Mouse (Mus musculus): Measurements from ENCODE around the gene BC067074. TPM values are rescaled to one million over a fixed set of nuclear protein-coding genes. Genes with fewer than 3 reads are reported as not detected.
"Not testable (repeated sequence)": the region's sequence is repeated elsewhere in the genome, so short reads cannot be mapped to it uniquely, and the experiment has no call there.

BC067074 gene
- total RNA-seq (2017) = 0.40 and 0.69 TPM in 2 replicates

- ATAC-seq (replicated peaks in 1 of 2; ENCODE audit: insufficient read depth in 1 of 2, low FRiP score in 2 of 2, low TSS enrichment in 1 of 2, low read depth in 1 of 2, poor library complexity in 2 of 2, severe bottlenecking in 2 of 2) = peak; percentile 38 to 40
Measured at GRCm38 (mm10) chr13:113292975-113293706, at the start of gene BC067074. BC067074 (plus strand) TSS chr13:113293159.

GRCm38 (mm10) chr13:113245025-113245424 lies 47.9 kb upstream of the BC067074 start:
- ATAC-seq (replicated peaks in 1 of 2; ENCODE audit: insufficient read depth in 1 of 2, low FRiP score in 2 of 2, low TSS enrichment in 1 of 2, low read depth in 1 of 2, poor library complexity in 2 of 2, severe bottlenecking in 2 of 2) = no peak

GRCm38 (mm10) chr13:113252580-113252979 lies 40.4 kb upstream of the BC067074 start:
- ATAC-seq (replicated peaks in 1 of 2; ENCODE audit: insufficient read depth in 1 of 2, low FRiP score in 2 of 2, low TSS enrichment in 1 of 2, low read depth in 1 of 2, poor library complexity in 2 of 2, severe bottlenecking in 2 of 2) = not testable (repeated sequence)

GRCm38 (mm10) chr13:113256766-113257165 lies 36.2 kb upstream of the BC067074 start:
- no peak for ATAC-seq (replicated peaks in 1 of 2; ENCODE audit: insufficient read depth in 1 of 2, low FRiP score in 2 of 2, low TSS enrichment in 1 of 2, low read depth in 1 of 2, poor library complexity in 2 of 2, severe bottlenecking in 2 of 2)

GRCm38 (mm10) chr13:113257190-113257589 lies 35.8 kb upstream of the BC067074 start:
- ATAC-seq (replicated peaks in 1 of 2; ENCODE audit: insufficient read depth in 1 of 2, low FRiP score in 2 of 2, low TSS enrichment in 1 of 2, low read depth in 1 of 2, poor library complexity in 2 of 2, severe bottlenecking in 2 of 2) = no peak

- no peak for ATAC-seq (replicated peaks in 1 of 2; ENCODE audit: insufficient read depth in 1 of 2, low FRiP score in 2 of 2, low TSS enrichment in 1 of 2, low read depth in 1 of 2, poor library complexity in 2 of 2, severe bottlenecking in 2 of 2)
Measured at GRCm38 (mm10) chr13:113259237-113259636, 33.7 kb upstream of the BC067074 start.

GRCm38 (mm10) chr13:113262822-113263221 lies 30.1 kb upstream of the BC067074 start:
- no peak for ATAC-seq (replicated peaks in 1 of 2; ENCODE audit: insufficient read depth in 1 of 2, low FRiP score in 2 of 2, low TSS enrichment in 1 of 2, low read depth in 1 of 2, poor library complexity in 2 of 2, severe bottlenecking in 2 of 2)

- no peak for ATAC-seq (replicated peaks in 1 of 2; ENCODE audit: insufficient read depth in 1 of 2, low FRiP score in 2 of 2, low TSS enrichment in 1 of 2, low read depth in 1 of 2, poor library complexity in 2 of 2, severe bottlenecking in 2 of 2)
Measured at GRCm38 (mm10) chr13:113265257-113265656, 27.7 kb upstream of the BC067074 start.

- no peak; a peak in 1 of 4 replicates for ATAC-seq (replicated peaks in 1 of 2; ENCODE audit: insufficient read depth in 1 of 2, low FRiP score in 2 of 2, low TSS enrichment in 1 of 2, low read depth in 1 of 2, poor library complexity in 2 of 2, severe bottlenecking in 2 of 2)
Measured at GRCm38 (mm10) chr13:113266495-113266951, 26.4 kb upstream of the BC067074 start.

GRCm38 (mm10) chr13:113267204-113267603 lies 25.8 kb upstream of the BC067074 start:
- ATAC-seq (replicated peaks in 1 of 2; ENCODE audit: insufficient read depth in 1 of 2, low FRiP score in 2 of 2, low TSS enrichment in 1 of 2, low read depth in 1 of 2, poor library complexity in 2 of 2, severe bottlenecking in 2 of 2) = peak; percentile 87 to 94

GRCm38 (mm10) chr13:113269777-113270776 lies 22.9 kb upstream of the BC067074 start:
- ATAC-seq (replicated peaks in 1 of 2; ENCODE audit: insufficient read depth in 1 of 2, low FRiP score in 2 of 2, low TSS enrichment in 1 of 2, low read depth in 1 of 2, poor library complexity in 2 of 2, severe bottlenecking in 2 of 2) = peak; percentile 57 to 70

- no peak for ATAC-seq (replicated peaks in 1 of 2; ENCODE audit: insufficient read depth in 1 of 2, low FRiP score in 2 of 2, low TSS enrichment in 1 of 2, low read depth in 1 of 2, poor library complexity in 2 of 2, severe bottlenecking in 2 of 2)
Measured at GRCm38 (mm10) chr13:113271189-113271588, 21.8 kb upstream of the BC067074 start.

GRCm38 (mm10) chr13:113287141-113287540 lies 5.8 kb upstream of the BC067074 start:
- ATAC-seq (replicated peaks in 1 of 2; ENCODE audit: insufficient read depth in 1 of 2, low FRiP score in 2 of 2, low TSS enrichment in 1 of 2, low read depth in 1 of 2, poor library complexity in 2 of 2, severe bottlenecking in 2 of 2) = no peak

- peak; percentile 32 to 43; a peak in 1 of 4 replicates for ATAC-seq (replicated peaks in 1 of 2; ENCODE audit: insufficient read depth in 1 of 2, low FRiP score in 2 of 2, low TSS enrichment in 1 of 2, low read depth in 1 of 2, poor library complexity in 2 of 2, severe bottlenecking in 2 of 2)
Measured at GRCm38 (mm10) chr13:113288210-113289197, 4.5 kb upstream of the BC067074 start.

- ATAC-seq (replicated peaks in 1 of 2; ENCODE audit: insufficient read depth in 1 of 2, low FRiP score in 2 of 2, low TSS enrichment in 1 of 2, low read depth in 1 of 2, poor library complexity in 2 of 2, severe bottlenecking in 2 of 2) = no peak
Measured at GRCm38 (mm10) chr13:113289760-113290159, 3.2 kb upstream of the BC067074 start.

GRCm38 (mm10) chr13:113292001-113292400 lies 958 bp upstream of the BC067074 start:
- ATAC-seq (replicated peaks in 1 of 2; ENCODE audit: insufficient read depth in 1 of 2, low FRiP score in 2 of 2, low TSS enrichment in 1 of 2, low read depth in 1 of 2, poor library complexity in 2 of 2, severe bottlenecking in 2 of 2) = no peak

All from hematopoietic stem cell, adult 5-6 weeks (primary cell).